Mouse (Mus musculus) 416B (cell line): ENCODE measurements around the gene Itk.
A peak's percentile ranks its signal among the peaks of the same experiment; 100 is the strongest.
"Not testable (repeated sequence)": the region's sequence is repeated elsewhere in the genome, so short reads cannot be mapped to it uniquely, and the experiment has no call there.

ENCODE experiments used
- DNase-seq: peaks from one replicate; pipeline ENCODE4 v3.0.0; 2011; ENCODE audit warnings: low read depth

Itk gene

GRCm38 (mm10) chr11:46389336-46390117 lies at the start of gene Itk:
Itk (minus strand) TSS chr11:46389515.
- DNase-seq = peak; percentile 87

GRCm38 (mm10) chr11:46437459-46438000 lies 48.2 kb upstream of the Itk start:
- DNase-seq = peak; percentile 83

- peak; percentile 99 for DNase-seq
These were observed 47.6 kb upstream of the Itk start, which contains the start of gene Med7 for GRCm38 (mm10) chr11:46436760-46437458. Med7 (plus strand) TSS chr11:46436925.

- no peak for DNase-seq
These were observed 46.0 kb upstream of the Itk start for GRCm38 (mm10) chr11:46435363-46435762.

- DNase-seq = peak; percentile 91
These were observed 41.8 kb upstream of the Itk start for GRCm38 (mm10) chr11:46431129-46431528.

- DNase-seq = no peak
These were observed 40.8 kb upstream of the Itk start for GRCm38 (mm10) chr11:46430123-46430522.

GRCm38 (mm10) chr11:46428131-46428530 lies 38.8 kb upstream of the Itk start:
- DNase-seq = not testable (repeated sequence)

GRCm38 (mm10) chr11:46421086-46421888 lies 32.0 kb upstream of the Itk start:
- DNase-seq = no peak

DNA sequence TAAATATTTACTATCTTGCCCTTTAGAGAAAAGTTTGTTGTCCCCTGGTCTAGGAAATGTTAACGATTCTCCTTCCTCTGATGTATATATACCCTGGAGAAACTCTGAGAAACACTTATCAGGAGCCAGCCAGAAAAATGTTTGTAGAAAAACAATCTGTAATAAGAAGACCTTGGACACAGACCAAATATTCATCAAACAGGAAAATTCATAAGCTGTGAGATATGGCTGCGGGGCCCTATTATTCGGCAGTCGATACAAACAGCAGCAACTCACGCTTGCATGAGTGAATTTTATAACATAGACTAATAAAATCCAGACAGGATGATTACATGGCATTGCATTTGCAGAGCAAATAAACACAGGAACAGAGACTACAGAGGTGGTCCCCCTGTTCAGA lies 29.5 kb upstream of the Itk start:
- DNase-seq = no peak

- DNase-seq = no peak
These were observed 29.1 kb upstream of the Itk start for GRCm38 (mm10) chr11:46418438-46418837.

DNA sequence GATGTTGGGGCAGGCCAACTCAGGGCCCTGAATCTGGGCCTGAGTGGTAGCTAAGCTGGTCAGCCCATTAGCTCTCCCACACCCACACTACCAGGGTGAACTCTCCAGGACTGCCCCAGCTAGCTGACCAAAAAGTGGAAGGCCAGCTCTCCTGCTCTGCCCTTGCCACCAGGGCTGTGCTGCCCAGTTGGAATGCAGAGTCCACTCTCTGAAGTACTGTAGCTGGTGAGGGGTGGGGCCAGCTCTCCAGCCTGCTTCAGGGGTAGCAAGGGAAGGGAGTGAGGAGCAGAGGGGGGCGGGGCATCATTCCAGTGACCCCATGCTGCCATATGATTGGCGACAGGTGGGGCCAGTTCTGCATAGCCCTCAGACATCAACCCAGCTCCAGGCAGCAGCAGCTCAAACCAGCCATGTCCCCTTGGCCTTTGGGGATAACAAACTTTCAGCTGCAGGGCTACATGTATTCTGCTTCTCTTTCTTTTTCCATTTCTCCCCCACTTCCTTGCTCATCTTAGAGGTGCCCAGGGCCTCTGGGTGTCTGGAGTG lies 20.8 kb upstream of the Itk start:
- DNase-seq = no peak

DNA sequence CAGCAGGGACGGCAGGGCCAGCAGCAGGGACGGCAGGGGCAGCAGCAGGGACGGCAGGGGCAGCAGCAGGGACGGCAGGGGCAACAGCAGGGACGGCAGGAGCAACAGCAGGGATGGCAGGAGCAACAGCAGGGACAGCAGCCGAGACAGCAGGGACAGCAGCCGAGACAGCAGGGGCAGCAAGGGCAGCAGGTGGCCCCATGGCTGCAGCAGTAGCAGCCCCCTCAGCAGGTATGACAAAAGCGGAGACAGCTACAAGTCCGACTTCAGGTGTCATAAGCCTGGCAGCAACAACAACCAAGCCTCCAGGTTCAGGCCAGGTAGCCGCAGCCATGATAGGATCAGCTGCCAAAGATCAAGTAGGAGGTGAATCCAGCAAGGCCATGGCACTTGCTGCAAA lies 17.4 kb upstream of the Itk start:
- no peak for DNase-seq

DNA sequence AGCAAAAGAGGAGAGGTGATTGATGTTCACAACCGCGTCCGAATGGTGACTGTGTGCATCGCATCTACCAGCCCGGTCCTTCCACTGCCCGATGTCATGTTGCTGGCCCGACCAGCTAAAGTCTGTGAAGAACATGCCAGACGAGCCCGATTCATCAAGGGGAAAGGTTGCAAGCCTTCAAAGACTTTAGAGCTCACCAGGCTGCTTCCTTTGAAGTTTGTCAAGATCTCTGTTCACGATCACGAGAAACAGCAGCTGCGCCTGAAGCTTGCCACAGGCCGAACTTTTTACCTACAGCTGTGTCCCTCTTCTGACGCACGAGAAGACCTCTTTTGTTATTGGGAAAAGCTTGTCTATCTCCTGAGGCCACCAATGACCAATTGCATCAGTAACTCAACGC lies 15.7 kb upstream of the Itk start:
- DNase-seq = no peak

DNA sequence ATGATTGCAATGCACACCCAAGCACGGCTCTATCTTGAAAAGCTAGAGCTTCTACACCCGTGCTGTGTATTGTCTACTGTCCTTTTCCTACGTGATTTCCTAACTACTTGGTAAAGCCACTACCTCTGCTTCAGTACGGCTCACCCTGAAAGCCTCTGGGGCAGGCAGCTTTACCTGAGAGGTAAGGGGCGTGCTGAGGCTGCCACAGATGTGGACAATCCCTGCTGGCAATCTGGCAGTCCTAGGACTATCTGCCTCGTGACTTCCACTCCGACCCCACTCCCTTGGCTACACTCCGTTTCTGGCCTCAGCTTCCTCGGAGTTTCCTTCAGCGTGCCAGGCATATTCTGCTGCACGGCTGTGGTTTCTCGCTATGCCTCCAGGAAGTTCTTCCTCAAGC lies 12.2 kb upstream of the Itk start:
- no peak for DNase-seq

DNA sequence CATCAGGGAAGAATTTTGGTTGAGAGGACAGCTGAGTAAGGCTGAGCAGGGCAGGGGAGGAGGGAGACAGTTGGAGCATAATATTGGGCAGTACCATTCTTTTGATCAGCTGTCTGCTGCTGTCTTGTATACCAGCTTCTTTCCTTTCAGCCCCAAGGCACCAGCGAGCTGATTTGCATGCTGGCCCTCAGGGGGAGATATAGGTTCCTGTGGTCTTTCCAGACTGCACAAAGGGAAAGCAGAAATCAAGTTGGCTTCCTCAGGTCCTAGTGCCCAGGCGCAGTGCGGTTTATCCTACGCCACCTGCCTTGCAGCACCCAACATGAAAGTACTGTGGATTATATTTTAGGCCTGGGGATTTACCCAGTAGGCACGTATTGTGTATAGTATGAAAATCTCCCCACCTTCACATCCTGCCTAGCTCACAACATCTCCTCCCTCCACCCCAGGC lies 9.6 kb upstream of the Itk start:
- DNase-seq = no peak

GRCm38 (mm10) chr11:46398473-46398872 lies 9.2 kb upstream of the Itk start:
- no peak for DNase-seq

- DNase-seq = no peak
These were observed 8.6 kb upstream of the Itk start for GRCm38 (mm10) chr11:46397900-46398299.

GRCm38 (mm10) chr11:46396860-46397179 lies 7.5 kb upstream of the Itk start:
- no peak for DNase-seq

DNA sequence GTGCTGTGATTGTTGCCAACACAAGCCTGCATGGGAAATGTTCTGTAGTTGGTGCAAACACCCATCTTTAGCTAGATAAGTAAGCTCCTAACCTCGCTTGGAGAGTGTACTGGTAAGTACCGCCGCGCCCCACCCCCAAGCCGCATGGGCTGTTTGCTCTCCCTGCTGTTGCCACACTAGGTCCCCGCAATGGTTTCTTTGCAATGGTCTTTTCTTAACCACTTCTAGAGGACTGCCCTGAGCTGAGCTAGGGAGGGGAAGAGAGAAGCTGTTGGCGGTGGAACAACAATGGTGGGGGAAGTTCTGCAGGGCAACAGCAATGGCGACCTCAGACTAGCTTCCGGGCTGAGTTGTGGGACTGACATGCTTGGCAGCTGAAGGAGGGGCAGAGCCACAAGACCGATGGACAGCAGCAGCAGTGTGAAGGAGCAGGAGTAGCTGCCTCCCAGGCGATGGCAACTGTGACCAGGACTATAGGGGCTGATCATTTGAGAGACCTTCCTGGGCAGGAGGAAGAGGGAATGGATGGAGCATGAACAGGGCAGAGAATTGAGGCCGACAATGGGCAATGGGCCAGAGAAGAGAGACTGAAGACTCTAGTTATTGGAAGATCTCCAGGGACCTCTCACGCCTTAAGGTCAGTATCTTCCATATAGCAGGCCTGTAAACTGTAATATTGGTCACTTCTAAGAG lies 7.0 kb upstream of the Itk start, which contains the start of gene Fam71b:
TSS of gene Fam71b (plus strand) at position 393 of the 693 bp plus-strand sequence.
- DNase-seq = peak; percentile 15

DNA sequence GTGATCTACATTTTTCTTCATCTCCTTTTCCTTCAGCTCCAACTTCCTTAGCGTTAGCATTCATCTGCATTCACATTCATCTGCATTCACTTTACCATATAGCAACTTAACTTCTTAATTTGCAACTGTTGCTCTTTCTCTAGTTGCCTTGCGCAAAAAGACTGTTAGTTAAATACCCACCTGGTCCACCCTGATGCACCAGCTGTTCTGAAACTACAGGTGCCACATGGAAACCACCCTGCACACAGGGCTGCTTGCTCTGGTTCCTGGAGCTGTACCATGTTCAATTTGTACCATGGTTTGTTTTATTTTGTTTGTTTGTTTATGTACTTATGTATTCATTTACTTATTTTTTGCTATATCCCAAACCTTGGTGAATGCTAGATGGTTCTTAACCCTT lies 6.4 kb upstream of the Itk start:
- DNase-seq = no peak

DNA sequence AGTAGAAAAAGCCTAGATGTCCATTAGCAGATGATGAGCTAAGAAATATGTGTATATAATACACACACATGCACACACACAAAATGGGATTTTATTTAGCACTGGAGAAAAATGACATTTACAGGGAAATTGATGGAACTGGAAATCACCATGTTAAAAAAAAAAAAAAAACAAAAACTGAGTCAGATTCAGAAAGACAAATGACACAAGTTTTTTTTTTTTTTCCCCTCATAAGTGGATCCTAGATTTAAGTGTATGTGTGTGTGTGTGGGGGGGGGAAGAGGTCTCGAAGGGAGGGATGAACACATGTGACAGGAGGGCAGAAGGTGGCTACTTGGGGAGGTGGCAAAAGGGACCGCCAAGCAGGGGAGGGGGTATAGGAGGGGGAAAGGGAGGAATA lies 5.8 kb upstream of the Itk start:
- DNase-seq = no peak
